Comparison of ENCODE assay signal across 24 mouse cellular contexts in genomic region chr6:30284177-30284576, GRCm38 (mm10). TPM values are rescaled to one million over a fixed set of nuclear protein-coding genes. Genes with fewer than 3 reads are reported as not detected.
DNase-seq lines count a peak whose midpoint lies in the region; ATAC-seq and TF ChIP-seq lines count a peak whose summit lies in the region.
"Had no signal": no experiment of that assay in that cellular context is flagged by ENCODE, and none has a peak within 500 bp of the region (broad histone marks: within the 10 kb centered on the region; RNA-seq: fewer than 3 reads in every experiment).

No protein-coding gene starts in this region.

- ATAC-seq in liver, embryonic 11.5 days (replicated peaks; ENCODE audit: low FRiP score): peak; percentile 45; the same call in 1 of the 2 replicates
- ATAC-seq in liver, embryonic 14.5 days (ENCODE audit: insufficient read depth): peak; percentile 51; the same call in 1 of the 2 replicates
- ATAC-seq in liver, postnatal 0 days: peak; percentile 35; the same call in 1 of the 2 replicates
- ATAC-seq in megakaryocyte-erythroid progenitor cell, adult 5-6 weeks (replicated peaks; ENCODE audit: low FRiP score, low TSS enrichment, poor library complexity, severe bottlenecking): peak; percentile 68
- ATAC-seq: activated CD4-positive, CD25-positive, alpha-beta regulatory T cell, adult 4 months; CD4-positive, CD25-positive, alpha-beta regulatory T cell, adult 4 months; forebrain, embryonic 13.5 days; Patski had no signal

- no peak overlapping the region for H3K4me2 ChIP-seq in liver, embryonic 11.5 days
- H3K4me2 ChIP-seq in liver, embryonic 14.5 days (ENCODE audit: low read depth): no peak overlapping the region
- no peak overlapping the region for H3K4me2 ChIP-seq in liver, postnatal 0 days (ENCODE audit: low read depth, low read length)
- H3K4me2 ChIP-seq: embryonic facial prominence, embryonic 12.5 days; forebrain, embryonic 13.5 days had no signal

- H3K36me3 ChIP-seq in liver, embryonic 11.5 days (ENCODE audit: control insufficient read depth, insufficient read depth, low read length): peaks cover 12% of the 10 kb centered on the region; the same call in 1 of the 2 replicates
- peaks cover 37% of the 10 kb centered on the region for H3K36me3 ChIP-seq in liver, embryonic 14.5 days (replicated peaks; ENCODE audit: control insufficient read depth, insufficient read depth, low read depth)
- H3K36me3 ChIP-seq in liver, postnatal 0 days (replicated peaks; ENCODE audit: insufficient read depth, low read length): peaks cover 43% of the 10 kb centered on the region

- H3K27ac ChIP-seq in liver, embryonic 11.5 days (ENCODE audit: low read depth, low read length): no peak overlapping the region
- H3K27ac ChIP-seq in liver, embryonic 14.5 days: no peak overlapping the region
- H3K27ac ChIP-seq in liver, postnatal 0 days (ENCODE audit: low read depth): no peak overlapping the region
- H3K27ac ChIP-seq: embryonic facial prominence, embryonic 10.5 days; embryonic facial prominence, embryonic 12.5 days; forebrain, embryonic 13.5 days had no signal

- peak; percentile 52; the same call in 1 of the 2 replicates for TF ChIP-seq EP300 in liver, embryonic 14.5 days (IDR thresholded peaks at IDR 0.05; ENCODE audit: low read depth)
- TF ChIP-seq EP300 in liver, postnatal 0 days (IDR thresholded peaks at IDR 0.05; ENCODE audit: low read depth): no peak

- no peak for DNase-seq in liver, embryonic 11.5 days (ENCODE audit: low spot score)
- no peak for DNase-seq in liver
- DNase-seq in liver, embryonic 14.5 days (ENCODE audit: low read depth in 3 of 3, low spot score in 3 of 3): no peak
- no peak for DNase-seq in liver, postnatal 0 days
- DNase-seq in heart, adult 9 months (ENCODE audit: low spot score in 2 of 2): no peak
- no peak for DNase-seq in layer of hippocampus, adult 18-20 months (ENCODE audit: low spot score in 2 of 2)
- DNase-seq: adrenal gland, adult 8-10 months; adrenal gland, postnatal 14 days; adrenal gland, postnatal 36 days; B cell, adult 2 months; cerebellum, adult 11-12 months; cerebellum, adult 2 months; cerebellum, adult 9-10 months; cerebellum, postnatal 10 days; cerebellum, postnatal 25 days had no signal

- H3K27me3 ChIP-seq in liver, embryonic 11.5 days (replicated peaks; ENCODE audit: control insufficient read depth, insufficient read depth, low read length): no peaks in the 10 kb centered on the region
- H3K27me3 ChIP-seq in liver, embryonic 14.5 days (ENCODE audit: control insufficient read depth, insufficient read depth, low read length): no peaks in the 10 kb centered on the region
- H3K27me3 ChIP-seq in liver, postnatal 0 days (ENCODE audit: insufficient read depth, low read length): no peaks in the 10 kb centered on the region
- H3K27me3 ChIP-seq: CH12.LX; embryonic facial prominence, embryonic 12.5 days; forebrain, embryonic 13.5 days; Patski had no signal

- peaks cover 2% of the 10 kb centered on the region; the same call in 1 of the 2 replicates for H3K4me1 ChIP-seq in liver, embryonic 11.5 days (replicated peaks; ENCODE audit: control insufficient read depth, insufficient read depth, low read length)
- H3K4me1 ChIP-seq in liver, embryonic 14.5 days (replicated peaks; ENCODE audit: control insufficient read depth in 2 of 2, insufficient read depth in 2 of 2, low read length in 1 of 2): peaks cover 3 to 7% of the 10 kb centered on the region in 2 experiments; a peak in 3 of 4 replicates
- H3K4me1 ChIP-seq in liver, postnatal 0 days (ENCODE audit: insufficient read depth): no peaks in the 10 kb centered on the region
- H3K4me1 ChIP-seq: embryonic facial prominence, embryonic 10.5 days; embryonic facial prominence, embryonic 12.5 days; forebrain, embryonic 13.5 days had no signal

- TF ChIP-seq CTCF in liver, embryonic 14.5 days (IDR thresholded peaks at IDR 0.05; ENCODE audit: low read depth): no peak
- no peak for TF ChIP-seq CTCF in liver, postnatal 0 days (IDR thresholded peaks at IDR 0.05; ENCODE audit: low read depth)

- H3K4me3 ChIP-seq in liver, embryonic 11.5 days (ENCODE audit: low read depth, low read length): no peak overlapping the region
- no peak overlapping the region for H3K4me3 ChIP-seq in liver, embryonic 14.5 days (ENCODE audit: insufficient read depth in 1 of 2, low read depth in 2 of 2, low read length in 2 of 2)
- H3K4me3 ChIP-seq in liver, postnatal 0 days (ENCODE audit: low read depth, low read length): no peak overlapping the region
- H3K4me3 ChIP-seq: embryonic facial prominence, embryonic 10.5 days; embryonic facial prominence, embryonic 12.5 days; forebrain, embryonic 13.5 days had no signal

- H3K9me3 ChIP-seq in liver, embryonic 11.5 days (ENCODE audit: control insufficient read depth, low read length): no peaks in the 10 kb centered on the region
- no peaks in the 10 kb centered on the region for H3K9me3 ChIP-seq in liver, embryonic 14.5 days (ENCODE audit: control insufficient read depth, low read length)
- no peaks in the 10 kb centered on the region for H3K9me3 ChIP-seq in liver, postnatal 0 days (ENCODE audit: low read length)
- H3K9me3 ChIP-seq: embryonic facial prominence, embryonic 10.5 days; embryonic facial prominence, embryonic 12.5 days; forebrain, embryonic 13.5 days; G1E had no signal

- H3K9ac ChIP-seq in liver, embryonic 11.5 days (ENCODE audit: low read depth, low read length): no peak overlapping the region
- H3K9ac ChIP-seq in liver, embryonic 14.5 days (replicated peaks): no peak overlapping the region
- H3K9ac ChIP-seq in liver, postnatal 0 days (replicated peaks): no peak overlapping the region
- H3K9ac ChIP-seq: embryonic facial prominence, embryonic 12.5 days; forebrain, embryonic 13.5 days had no signal

RNA-seq across cellular contexts. Expression of gene Ube2h, which starts 20.2 kb away (rescaled TPM):
- 21.6 and 22.5 TPM in 2 replicates for polyA plus RNA-seq in liver, embryonic 11.5 days (2014; fragmentation: Nextera tagmentation; extraction: Ambion mirVana)
- polyA plus RNA-seq in liver, embryonic 14.5 days (2012; rRNA removed): 13.8 and 18.7 TPM in 2 replicates
- 27.4 and 29.6 TPM in 2 replicates for polyA plus RNA-seq in liver, embryonic 14.5 days (2014; fragmentation: Nextera tagmentation; extraction: Ambion mirVana)
- polyA plus RNA-seq in liver, postnatal 0 days (2015; fragmentation: Nextera tagmentation; extraction: Ambion mirVana): 18.2 and 23.5 TPM in 2 replicates
- 6.0 and 8.5 TPM in 2 replicates for total RNA-seq in megakaryocyte-erythroid progenitor cell, adult 5-6 weeks (2014; fragmentation: Nextera tagmentation)
- 8.7 and 8.9 TPM in 2 replicates for total RNA-seq in megakaryocyte-erythroid progenitor cell, adult 5-6 weeks (2017)
- 10 to 100 TPM; 88.4 to 89.6 TPM for total RNA-seq in layer of hippocampus, adult 18-20 months (2021)
